Mouse (Mus musculus): ENCODE results near the gene Efna5.

- TF ChIP-seq CTCF (IDR thresholded peaks at IDR 0.05; ENCODE audit: extremely low read depth, insufficient read length, insufficient replicate concordance, low read depth, low read length) (no peak), POLR2A (IDR thresholded peaks at IDR 0.05; ENCODE audit: low read depth, low read length) (no peak)
These were observed 221.5 kb downstream of the Efna5 start for GRCm38 (mm10) chr17:62659501-62660175.
